Mouse (Mus musculus) heart, adult 2 months (tissue): Measurements from ENCODE around the gene Gimap5.

ENCODE experiments used
- CTCF ChIP-seq: fragments of 200-600 bp; IDR thresholded peaks from 2 replicates; pipeline ENCODE4 v1.8.1; 2022; ENCODE audit warnings: antibody characterized with exemption, mild to moderate bottlenecking, moderate library complexity
- POLR2A ChIP-seq: fragments of 200-500 bp; IDR thresholded peaks from 2 replicates; pipeline ENCODE4 v1.6.1; 2011; ENCODE audit warnings: mild to moderate bottlenecking, low read depth, low read length, control low read depth; ENCODE audit not compliant: insufficient read depth

- TF ChIP-seq CTCF, result no peak
- TF ChIP-seq POLR2A, result no peak
Measured at GRCm38 (mm10) chr6:48787867-48788266, 41.9 kb downstream of the Gimap5 start.
